Mouse (Mus musculus): Measurements from ENCODE around the gene Aire. TPM values are rescaled to one million over a fixed set of nuclear protein-coding genes. Genes with fewer than 3 reads are reported as not detected.
A peak's percentile ranks its signal among the peaks of the same experiment; 100 is the strongest.
"Not testable (repeated sequence)": the region's sequence is repeated elsewhere in the genome, so short reads cannot be mapped to it uniquely, and the experiment has no call there.

Aire gene
- polyA plus RNA-seq, 1 experiment from 2014 or later: 1.5 TPM

DNA sequence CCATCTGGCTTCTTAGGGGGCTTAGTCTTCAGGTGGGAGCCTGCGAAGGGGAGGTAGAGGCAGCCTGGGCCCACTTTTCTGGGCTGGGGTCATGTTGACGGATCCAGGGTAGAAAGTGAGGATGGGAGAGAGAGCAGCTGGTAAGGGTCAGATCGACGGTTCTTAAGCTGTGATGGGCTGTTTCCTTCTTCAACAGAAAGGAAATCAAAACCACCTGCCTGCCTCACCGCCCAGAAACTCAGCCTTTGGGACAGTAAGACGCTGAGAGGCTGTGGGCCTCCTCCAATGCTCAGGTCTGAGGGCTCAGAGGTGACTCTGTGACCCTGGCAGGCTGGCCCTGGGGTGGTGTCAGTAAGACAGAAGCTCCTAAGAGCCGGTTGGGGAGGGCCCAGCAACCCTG lies 1.3 kb downstream of the Aire start:
- no peak overlapping the region for H3K4me2 ChIP-seq
- 0 out of 2 replicates have a peak, but pooled peaks cover 2% of the 10 kb centered on the region for H3K4me1 ChIP-seq (ENCODE audit: insufficient read depth)
- TF ChIP-seq CTCF (IDR thresholded peaks at IDR 0.05; ENCODE audit: low read depth): no peak
- WGBS: 59% methylated on average over 7 of the region's 7 CpGs
- no peaks in the 10 kb centered on the region for H3K36me3 ChIP-seq (ENCODE audit: insufficient read depth)
- no peaks in the 10 kb centered on the region for H3K9me3 ChIP-seq (ENCODE audit: low read depth, low read length)
- no peak overlapping the region for H3K4me3 ChIP-seq (ENCODE audit: low read depth, low read length)
- no peak for DNase-seq
- H3K9ac ChIP-seq: no peak overlapping the region
- H3K27me3 ChIP-seq (ENCODE audit: insufficient read depth, low read length): peaks cover 5% of the 10 kb centered on the region; the same call in 1 of the 2 replicates
- H3K27ac ChIP-seq (ENCODE audit: low read depth): no peak overlapping the region
- ATAC-seq (ENCODE audit: insufficient read depth): no peak

DNA sequence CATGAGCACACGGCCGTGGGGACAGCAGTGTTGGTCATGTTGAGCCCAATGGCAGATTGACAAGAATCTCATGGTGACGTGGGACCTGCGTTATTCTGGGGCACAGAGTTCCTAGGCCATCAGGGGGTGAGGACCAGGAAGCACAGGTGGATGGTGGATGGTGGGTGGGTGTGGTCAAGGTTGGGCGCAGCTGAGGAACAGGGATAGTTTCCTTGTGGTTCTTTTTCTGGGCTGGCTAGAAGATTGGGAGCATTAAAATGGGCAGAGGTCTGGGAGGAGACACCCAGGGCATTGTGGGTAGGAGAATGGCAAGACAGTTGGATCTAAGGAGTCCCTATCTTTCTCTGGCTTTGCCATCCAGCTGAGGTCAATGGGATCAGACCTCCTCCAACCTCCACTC lies 1.8 kb downstream of the Aire start, which contains the start of gene Dnmt3l:
Dnmt3l (plus strand) TSS at position 301 of the 400 bp plus-strand sequence.
- DNase-seq (no peak), ATAC-seq (ENCODE audit: insufficient read depth) (no peak)
- H3K36me3 ChIP-seq (ENCODE audit: insufficient read depth): no peaks in the 10 kb centered on the region
- H3K9me3 ChIP-seq (ENCODE audit: low read depth, low read length): no peaks in the 10 kb centered on the region
- H3K4me2 ChIP-seq: no peak within 1 kb of the TSS
- H3K4me3 ChIP-seq (ENCODE audit: low read depth, low read length): no peak within 1 kb of the TSS
- 0 out of 2 replicates have a peak, but pooled peaks cover 2% of the 10 kb centered on the region for H3K4me1 ChIP-seq (ENCODE audit: insufficient read depth)
- WGBS: 89% methylated on average over 5 of the region's 5 CpGs
- H3K27me3 ChIP-seq (ENCODE audit: insufficient read depth, low read length): peaks cover 5% of the 10 kb centered on the region; the same call in 1 of the 2 replicates
- TF ChIP-seq CTCF (IDR thresholded peaks at IDR 0.05; ENCODE audit: low read depth): no peak
- no peak within 1 kb of the TSS for H3K9ac ChIP-seq
- H3K27ac ChIP-seq (ENCODE audit: low read depth): no peak within 1 kb of the TSS

- no peak overlapping the region for H3K27ac ChIP-seq (ENCODE audit: low read depth)
- H3K9me3 ChIP-seq (ENCODE audit: low read depth, low read length): no peaks in the 10 kb centered on the region
- TF ChIP-seq CTCF (IDR thresholded peaks at IDR 0.05; ENCODE audit: low read depth): no peak
- DNase-seq (no peak), ATAC-seq (ENCODE audit: insufficient read depth) (no peak)
- no peaks in the 10 kb centered on the region for H3K4me1 ChIP-seq (ENCODE audit: insufficient read depth)
- H3K4me3 ChIP-seq (ENCODE audit: low read depth, low read length): no peak overlapping the region
- 82% methylated on average over 4 of the region's 4 CpGs for WGBS
- no peaks in the 10 kb centered on the region for H3K36me3 ChIP-seq (ENCODE audit: insufficient read depth)
- no peak overlapping the region for H3K9ac ChIP-seq
- H3K4me2 ChIP-seq: no peak overlapping the region
- no peaks in the 10 kb centered on the region for H3K27me3 ChIP-seq (ENCODE audit: insufficient read depth, low read length)
Observed at GRCm38 (mm10) chr10:78037139-78037538, 6.3 kb downstream of the Aire start.

DNA sequence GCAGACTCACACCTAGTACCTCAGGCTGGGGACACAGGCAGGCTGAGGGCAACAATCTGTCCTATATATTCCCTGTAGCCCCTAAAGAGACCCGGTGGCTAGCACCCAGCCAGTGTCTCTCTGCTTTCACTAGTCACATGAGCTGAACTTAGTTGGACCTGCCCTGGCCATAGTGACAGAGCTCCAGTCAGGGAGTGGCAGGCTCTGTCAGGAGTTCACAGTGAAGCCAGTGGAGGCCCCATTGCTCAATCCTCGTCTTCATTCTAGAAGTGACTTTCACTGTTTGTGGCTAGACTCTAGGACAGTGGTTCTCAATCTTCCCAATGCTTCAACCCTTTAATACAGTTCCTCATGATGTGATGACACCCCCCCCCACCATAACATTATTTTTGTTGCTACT lies 11.4 kb downstream of the Aire start:
- Histone ChIP-seq H3K9ac (no peak overlapping the region), H3K4me3 (ENCODE audit: low read depth, low read length) (no peak overlapping the region), H3K27ac (ENCODE audit: low read depth) (no peak overlapping the region), H3K9me3 (ENCODE audit: low read depth, low read length) (no peaks in the 10 kb centered on the region), H3K4me1 (ENCODE audit: insufficient read depth) (no peaks in the 10 kb centered on the region), H3K27me3 (ENCODE audit: insufficient read depth, low read length) (no peaks in the 10 kb centered on the region), H3K4me2 (no peak overlapping the region), H3K36me3 (ENCODE audit: insufficient read depth) (no peaks in the 10 kb centered on the region)
- ATAC-seq (ENCODE audit: insufficient read depth) (no peak), DNase-seq (no peak)
- WGBS: 82% methylated on average over 2 of the region's 2 CpGs
- TF ChIP-seq CTCF (IDR thresholded peaks at IDR 0.05; ENCODE audit: low read depth): no peak

DNA sequence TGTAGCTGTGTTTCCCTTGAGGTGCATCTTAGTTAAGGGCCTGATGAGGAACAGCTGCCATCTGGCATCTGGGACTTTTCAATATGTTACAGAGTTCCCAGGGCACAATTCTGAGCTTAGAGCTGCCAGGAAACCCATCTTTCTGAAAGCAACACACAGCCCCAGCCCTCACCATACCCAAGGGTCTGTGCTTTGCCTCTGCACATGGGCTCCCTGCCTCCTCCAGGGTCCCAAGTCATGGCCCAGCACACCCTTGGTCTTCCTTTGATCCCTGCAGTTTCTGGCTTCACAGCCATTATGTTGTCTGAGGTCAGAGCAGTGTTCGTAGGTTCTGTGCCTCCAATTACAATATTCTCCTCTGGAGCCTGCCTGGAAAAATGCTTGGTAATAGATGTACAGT lies 14.3 kb downstream of the Aire start:
- no peak for TF ChIP-seq CTCF (IDR thresholded peaks at IDR 0.05; ENCODE audit: low read depth)
- Histone ChIP-seq H3K27ac (ENCODE audit: low read depth) (no peak overlapping the region), H3K27me3 (ENCODE audit: insufficient read depth, low read length) (no peaks in the 10 kb centered on the region), H3K4me1 (ENCODE audit: insufficient read depth) (no peaks in the 10 kb centered on the region), H3K9me3 (ENCODE audit: low read depth, low read length) (no peaks in the 10 kb centered on the region), H3K4me3 (ENCODE audit: low read depth, low read length) (no peak overlapping the region), H3K36me3 (ENCODE audit: insufficient read depth) (no peaks in the 10 kb centered on the region), H3K9ac (no peak overlapping the region), H3K4me2 (no peak overlapping the region)
- WGBS: 90% methylated on average over 1 of the region's 1 CpGs
- ATAC-seq (ENCODE audit: insufficient read depth) (no peak), DNase-seq (no peak)

DNA sequence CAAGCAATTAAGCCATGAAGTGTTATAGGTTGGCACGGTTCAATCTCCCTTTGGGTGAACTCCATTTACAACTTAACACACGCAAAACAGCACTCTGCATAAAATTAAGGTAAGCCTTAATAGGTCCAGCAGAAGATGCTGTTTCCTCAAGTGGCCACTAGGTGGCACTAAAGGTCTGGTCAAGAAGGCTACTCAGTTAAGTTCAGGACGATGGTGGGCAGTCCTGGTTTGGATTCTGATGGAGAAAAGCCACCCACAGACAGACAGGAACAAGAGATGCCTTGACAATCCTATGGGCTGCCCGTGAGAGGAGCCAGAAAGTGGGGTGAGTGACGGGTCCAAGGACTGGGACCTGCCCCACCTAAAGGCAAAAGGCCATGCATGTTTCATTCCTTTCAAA lies 15.3 kb downstream of the Aire start:
- H3K27me3 ChIP-seq (ENCODE audit: insufficient read depth, low read length): no peaks in the 10 kb centered on the region
- peak; percentile 98 for TF ChIP-seq CTCF (IDR thresholded peaks at IDR 0.05; ENCODE audit: low read depth)
- no peak overlapping the region for H3K4me3 ChIP-seq (ENCODE audit: low read depth, low read length)

DNA sequence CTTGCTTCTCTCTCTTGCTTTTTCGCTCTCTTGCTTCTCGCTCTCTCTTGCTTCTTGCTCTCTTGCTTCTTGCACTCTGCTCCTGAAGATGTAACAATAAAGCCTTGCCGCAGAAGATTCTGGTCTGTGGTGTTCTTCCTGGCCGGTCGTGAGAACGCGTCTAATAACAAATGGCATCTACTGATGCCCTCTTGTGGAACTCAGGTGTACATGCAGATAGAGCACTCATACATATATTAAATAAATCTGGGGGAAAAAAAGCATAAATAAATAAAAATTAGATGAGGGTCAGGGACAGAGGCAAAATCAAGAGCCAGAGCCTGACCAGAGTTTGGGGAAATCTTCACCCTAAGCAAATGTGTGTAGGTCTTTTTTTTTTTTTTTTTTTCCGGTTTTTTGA lies 18.0 kb downstream of the Aire start:
- H3K4me3 ChIP-seq (ENCODE audit: low read depth, low read length); H3K4me2 ChIP-seq; H3K9ac ChIP-seq; H3K9me3 ChIP-seq (ENCODE audit: low read depth, low read length); H3K27ac ChIP-seq (ENCODE audit: low read depth); H3K27me3 ChIP-seq (ENCODE audit: insufficient read depth, low read length); H3K36me3 ChIP-seq (ENCODE audit: insufficient read depth); H3K4me1 ChIP-seq (ENCODE audit: insufficient read depth); ATAC-seq (ENCODE audit: insufficient read depth): not testable (repeated sequence)
- TF ChIP-seq CTCF (IDR thresholded peaks at IDR 0.05; ENCODE audit: low read depth): peak; percentile 42
- DNase-seq: peak; percentile 40
- 75% methylated on average over 6 of the region's 8 CpGs for WGBS

More for the DNA sequence above, 15.3 kb downstream of the Aire start:
- 7% methylated on average over 5 of the region's 5 CpGs for WGBS
- no peaks in the 10 kb centered on the region for H3K36me3 ChIP-seq (ENCODE audit: insufficient read depth)
- H3K27ac ChIP-seq (ENCODE audit: low read depth): no peak overlapping the region
- H3K9me3 ChIP-seq (ENCODE audit: low read depth, low read length): no peaks in the 10 kb centered on the region
- H3K4me1 ChIP-seq (ENCODE audit: insufficient read depth): no peaks in the 10 kb centered on the region
- DNase-seq (peak; percentile 95), ATAC-seq (ENCODE audit: insufficient read depth) (peak; percentile 81)
- H3K4me2 ChIP-seq: no peak overlapping the region
- no peak overlapping the region for H3K9ac ChIP-seq

DNA sequence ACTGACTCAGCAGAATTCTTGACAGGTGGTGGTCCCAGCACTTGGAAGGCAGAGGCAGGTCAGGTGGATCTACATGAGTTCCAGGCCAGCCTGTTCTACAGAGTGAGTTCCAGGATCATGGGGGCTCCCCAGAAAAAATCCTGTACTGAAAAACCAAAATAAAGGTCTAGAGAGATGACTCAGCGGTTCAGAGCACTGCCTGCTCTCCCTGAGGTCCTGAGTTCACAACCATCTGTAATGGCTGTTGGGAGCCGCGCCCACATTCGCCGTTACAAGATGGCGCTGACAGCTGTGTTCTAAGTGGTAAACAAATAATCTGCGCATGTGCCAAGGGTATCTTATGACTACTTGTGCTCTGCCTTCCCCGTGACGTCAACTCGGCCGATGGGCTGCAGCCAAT lies 23.4 kb downstream of the Aire start:
- not testable (repeated sequence) for H3K9ac ChIP-seq; H3K4me2 ChIP-seq; ATAC-seq (ENCODE audit: insufficient read depth); DNase-seq; H3K4me1 ChIP-seq (ENCODE audit: insufficient read depth); H3K36me3 ChIP-seq (ENCODE audit: insufficient read depth); H3K9me3 ChIP-seq (ENCODE audit: low read depth, low read length); H3K27ac ChIP-seq (ENCODE audit: low read depth); H3K27me3 ChIP-seq (ENCODE audit: insufficient read depth, low read length); H3K4me3 ChIP-seq (ENCODE audit: low read depth, low read length)
- WGBS: 93% methylated on average over 6 of the region's 11 CpGs
